Comparison of ENCODE assay signal across 8 mouse cellular contexts in the genomic region with DNA sequence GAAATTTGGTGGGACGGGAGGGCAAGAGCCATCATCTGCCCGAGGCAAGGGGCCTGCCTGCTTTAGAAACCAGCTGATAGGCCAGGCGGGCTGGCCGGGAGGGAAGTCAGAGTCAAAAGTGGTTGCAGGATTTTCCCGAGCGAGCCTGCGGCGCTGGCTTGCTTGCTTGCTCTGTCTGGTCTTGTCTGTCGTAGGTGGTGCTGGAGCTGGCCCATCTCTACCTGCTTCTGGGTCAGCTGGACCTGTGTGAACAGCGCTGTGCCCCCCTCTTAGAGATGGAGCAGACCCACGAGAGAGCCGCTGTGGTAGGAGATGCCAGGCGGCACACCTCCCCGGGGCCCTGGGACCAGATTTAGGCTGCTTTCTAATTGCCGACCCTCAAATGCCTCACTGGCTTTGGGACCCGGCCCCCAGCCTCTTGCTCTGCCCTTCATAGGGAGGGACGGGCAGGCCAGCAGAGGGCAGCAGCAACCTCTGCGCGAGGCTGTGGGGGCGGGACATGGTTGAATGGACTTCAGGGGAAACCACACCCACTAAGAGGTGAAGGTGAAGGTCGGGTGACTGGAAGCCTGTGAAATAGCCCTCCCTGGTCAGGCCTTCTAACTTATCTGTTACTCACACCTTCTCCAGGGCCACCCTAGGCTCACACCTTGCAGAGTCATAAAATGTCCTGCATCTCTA. TPM values are rescaled to one million over a fixed set of nuclear protein-coding genes. Genes with fewer than 3 reads are reported as not detected.
DNase-seq lines count a peak whose midpoint lies in the region; ATAC-seq and TF ChIP-seq lines count a peak whose summit lies in the region.

No protein-coding gene starts in this region.

- no peaks in the 10 kb centered on the region for H3K4me1 ChIP-seq in cerebellum, adult 2 months (ENCODE audit: control insufficient read depth, insufficient read depth, low read length)
- peaks cover 19% of the 10 kb centered on the region; the same call in 1 of the 2 replicates for H3K4me1 ChIP-seq in liver, embryonic 15.5 days (replicated peaks)

- TF ChIP-seq POLR2A in cerebellum, adult 2 months (IDR thresholded peaks at IDR 0.05; ENCODE audit: borderline replicate concordance, insufficient read depth, low read length) = no peak

- WGBS in cerebellum, adult 2 months = 32% methylated on average over 21 of the region's 21 CpGs
- WGBS in liver, embryonic 15.5 days (ENCODE audit: insufficient replicate concordance) = 14% methylated on average over 21 of the region's 21 CpGs

- H3K9ac ChIP-seq in liver, embryonic 15.5 days = no peak overlapping the region

- H3K9me3 ChIP-seq in liver, embryonic 15.5 days (replicated peaks) = no peaks in the 10 kb centered on the region

- no peak for DNase-seq in layer of hippocampus, adult 2 months (ENCODE audit: low spot score in 2 of 2)
- DNase-seq in layer of hippocampus, postnatal 36 days = no peak
- peak; percentile 51 to 70 for DNase-seq in cerebellum, adult 2 months
- DNase-seq in gastrocnemius, postnatal 14 days = peak; percentile 68
- peak; percentile 85 for DNase-seq in induced T-regulatory cell, adult 2 months (ENCODE audit: low read depth)
- peak; percentile 69 for DNase-seq in urinary bladder, postnatal 25 days (ENCODE audit: low spot score)

- H3K4me2 ChIP-seq in liver, embryonic 15.5 days = peak overlapping the region; percentile 41; the same call in 1 of the 2 replicates

- 0 out of 2 replicates have a peak, but pooled peaks have one; percentile 30 for ATAC-seq in liver, embryonic 15.5 days (ENCODE audit: insufficient read depth)
- peak; percentile 77 for ATAC-seq in neutrophil, adult 5-6 weeks (ENCODE audit: extremely low read depth, insufficient number of reproducible peaks, low FRiP score, poor library complexity, severe bottlenecking)

- no peaks in the 10 kb centered on the region for H3K27me3 ChIP-seq in cerebellum, adult 2 months (ENCODE audit: control insufficient read depth, insufficient read depth, low read length)
- H3K27me3 ChIP-seq in liver, embryonic 15.5 days = no peaks in the 10 kb centered on the region

- no peaks in the 10 kb centered on the region for H3K36me3 ChIP-seq in liver, embryonic 15.5 days (replicated peaks)

- intact Hi-C loops in gastrocnemius, postnatal 14 days (cut with DNase I; ENCODE audit: low total_unique reads) = loop anchor here (2.0 to 5.0 kb wide), 2 partner anchors 54 to 110 kb away; no protein-coding TSS in a partner anchor

- no peak overlapping the region for H3K4me3 ChIP-seq in layer of hippocampus, adult 2 months
- H3K4me3 ChIP-seq in cerebellum, adult 2 months (replicated peaks; ENCODE audit: insufficient read depth, low read depth, low read length) = no peak overlapping the region
- H3K4me3 ChIP-seq in liver, embryonic 15.5 days (replicated peaks) = no peak overlapping the region

- TF ChIP-seq CTCF in layer of hippocampus, adult 2 months (conservative IDR thresholded peaks at IDR 0.05) = peak; percentile 85
- peak; percentile 72 for TF ChIP-seq CTCF in cerebellum, adult 2 months (IDR thresholded peaks at IDR 0.05; ENCODE audit: borderline replicate concordance, insufficient read depth, low read depth, low read length)

- no peak overlapping the region for H3K27ac ChIP-seq in layer of hippocampus, adult 2 months
- H3K27ac ChIP-seq in cerebellum, adult 2 months (ENCODE audit: insufficient read depth, low read length) = no peak overlapping the region
- H3K27ac ChIP-seq in liver, embryonic 15.5 days (replicated peaks) = no peak overlapping the region

RNA-seq across cellular contexts. Expression of gene Csrnp1, which starts 21.3 kb away (rescaled TPM):
- total RNA-seq in layer of hippocampus, adult 2 months (2021) = 10 to 100 TPM; 13.7 TPM
- 10 to 100 TPM; 12.8 to 15.5 TPM for total RNA-seq in layer of hippocampus, postnatal 36 days (2021)
- 11.1 and 12.6 TPM in 2 replicates for polyA plus RNA-seq in cerebellum, adult 2 months (2012; rRNA removed)
- total RNA-seq in gastrocnemius, postnatal 14 days (2021) = 1 to 10 TPM; 1.9 to 2.5 TPM
- polyA plus RNA-seq in liver, embryonic 15.5 days (2015; fragmentation: Nextera tagmentation; extraction: Ambion mirVana) = 2.0 and 2.8 TPM in 2 replicates
- total RNA-seq in neutrophil, adult 5-6 weeks (2017) = 105 and 114 TPM in 2 replicates

RNA-seq across cellular contexts. Expression of gene Ttc21a, which starts 25.7 kb away (rescaled TPM):
- under 1 TPM; 0.49 to 0.92 TPM for total RNA-seq in layer of hippocampus, adult 2 months (2021)
- total RNA-seq in layer of hippocampus, postnatal 36 days (2021) = under 1 TPM; 0.80 to 0.86 TPM
- 0.56 and 1.2 TPM in 2 replicates for polyA plus RNA-seq in cerebellum, adult 2 months (2012; rRNA removed)
- total RNA-seq in gastrocnemius, postnatal 14 days (2021) = not detected
- polyA plus RNA-seq in liver, embryonic 15.5 days (2015; fragmentation: Nextera tagmentation; extraction: Ambion mirVana) = 0.14 and 0.22 TPM in 2 replicates
- total RNA-seq in neutrophil, adult 5-6 weeks (2017) = 0.35 TPM in 1 of 2 replicates, not detected in the other

RNA-seq across cellular contexts. Expression of gene Gorasp1, which starts 25.8 kb away (rescaled TPM):
- total RNA-seq in layer of hippocampus, adult 2 months (2021) = 10 to 100 TPM; 33.1 to 40.8 TPM
- 10 to 100 TPM; 33.4 to 35.2 TPM for total RNA-seq in layer of hippocampus, postnatal 36 days (2021)
- 22.1 and 23.6 TPM in 2 replicates for polyA plus RNA-seq in cerebellum, adult 2 months (2012; rRNA removed)
- total RNA-seq in gastrocnemius, postnatal 14 days (2021) = 10 to 100 TPM; 16.9 to 17.7 TPM
- 9.9 and 11.4 TPM in 2 replicates for polyA plus RNA-seq in liver, embryonic 15.5 days (2015; fragmentation: Nextera tagmentation; extraction: Ambion mirVana)
- total RNA-seq in neutrophil, adult 5-6 weeks (2017) = 1.7 and 3.6 TPM in 2 replicates

Comparison
In these comparisons a context has a peak if more than half of its experiments do, and no peak if none do; other contexts are left out.
1. DNase-seq: peak in cerebellum, adult 2 months (2 of 2), gastrocnemius, postnatal 14 days (single experiment), induced T-regulatory cell, adult 2 months (single experiment) and urinary bladder, postnatal 25 days (single experiment); none in layer of hippocampus, adult 2 months (0 of 2) and layer of hippocampus, postnatal 36 days (0 of 2).